Mouse (Mus musculus): ENCODE data around the gene Antxr2. TPM values are rescaled to one million over a fixed set of nuclear protein-coding genes. Genes with fewer than 3 reads are reported as not detected.

Antxr2 gene
- polyA plus RNA-seq, 1 experiment from 2014 or later: 22.2 TPM

GRCm38 (mm10) chr5:98016247-98017203, 14.3 kb downstream of the Antxr2 start:
- H3K27ac ChIP-seq (ENCODE audit: low read length): no peak overlapping the region
- no peak for ATAC-seq (ENCODE audit: insufficient number of reproducible peaks, insufficient read depth, low FRiP score, low read depth)
- H3K4me2 ChIP-seq (replicated peaks; ENCODE audit: low read depth, low read length): no peak overlapping the region
- no peaks in the 10 kb centered on the region for H3K9me3 ChIP-seq (ENCODE audit: control insufficient read depth, low read depth, low read length)
- no peak overlapping the region for H3K9ac ChIP-seq (replicated peaks; ENCODE audit: low read depth, low read length)
- H3K4me1 ChIP-seq (ENCODE audit: control insufficient read depth, insufficient read depth, low read length): no peaks in the 10 kb centered on the region
- H3K4me3 ChIP-seq (ENCODE audit: low read depth, low read length): no peak overlapping the region
- WGBS: 84% methylated on average over 20 of the region's 20 CpGs
- peaks cover 6% of the 10 kb centered on the region for H3K36me3 ChIP-seq (ENCODE audit: control insufficient read depth, insufficient read depth, low read length)
- H3K27me3 ChIP-seq (ENCODE audit: control insufficient read depth, insufficient read depth, low read length): no peaks in the 10 kb centered on the region

GRCm38 (mm10) chr5:98005751-98006150, 25.1 kb downstream of the Antxr2 start:
- H3K4me3 ChIP-seq (ENCODE audit: low read depth, low read length): no peak overlapping the region
- H3K9me3 ChIP-seq (ENCODE audit: control insufficient read depth, low read depth, low read length): no peaks in the 10 kb centered on the region
- H3K27ac ChIP-seq (ENCODE audit: low read length): no peak overlapping the region
- H3K36me3 ChIP-seq (ENCODE audit: control insufficient read depth, insufficient read depth, low read length): peaks cover 3% of the 10 kb centered on the region; the same call in 1 of the 2 replicates
- no peaks in the 10 kb centered on the region for H3K4me1 ChIP-seq (ENCODE audit: control insufficient read depth, insufficient read depth, low read length)
- ATAC-seq (ENCODE audit: insufficient number of reproducible peaks, insufficient read depth, low FRiP score, low read depth): no peak
- H3K27me3 ChIP-seq (ENCODE audit: control insufficient read depth, insufficient read depth, low read length): no peaks in the 10 kb centered on the region
- no peak overlapping the region for H3K9ac ChIP-seq (replicated peaks; ENCODE audit: low read depth, low read length)
- no peak overlapping the region for H3K4me2 ChIP-seq (replicated peaks; ENCODE audit: low read depth, low read length)
- WGBS: 97% methylated on average over 8 of the region's 8 CpGs

- H3K27ac ChIP-seq (ENCODE audit: low read length): no peak overlapping the region
- H3K4me1 ChIP-seq (ENCODE audit: control insufficient read depth, insufficient read depth, low read length): no peaks in the 10 kb centered on the region
- 0 out of 2 replicates have a peak, but pooled peaks cover 3% of the 10 kb centered on the region for H3K36me3 ChIP-seq (ENCODE audit: control insufficient read depth, insufficient read depth, low read length)
- H3K4me3 ChIP-seq (ENCODE audit: low read depth, low read length): no peak overlapping the region
- 74% methylated on average over 2 of the region's 2 CpGs for WGBS
- H3K9ac ChIP-seq (replicated peaks; ENCODE audit: low read depth, low read length): no peak overlapping the region
- H3K4me2 ChIP-seq (replicated peaks; ENCODE audit: low read depth, low read length): no peak overlapping the region
- H3K9me3 ChIP-seq (ENCODE audit: control insufficient read depth, low read depth, low read length): no peaks in the 10 kb centered on the region
- no peak for ATAC-seq (ENCODE audit: insufficient number of reproducible peaks, insufficient read depth, low FRiP score, low read depth)
- H3K27me3 ChIP-seq (ENCODE audit: control insufficient read depth, insufficient read depth, low read length): no peaks in the 10 kb centered on the region
Observed at GRCm38 (mm10) chr5:97999261-97999824, 31.5 kb downstream of the Antxr2 start.

GRCm38 (mm10) chr5:97996500-97997176, 34.2 kb downstream of the Antxr2 start:
- Histone ChIP-seq H3K4me1 (ENCODE audit: control insufficient read depth, insufficient read depth, low read length) (no peaks in the 10 kb centered on the region), H3K27ac (ENCODE audit: low read length) (no peak overlapping the region)
- 69% methylated on average over 6 of the region's 6 CpGs for WGBS

GRCm38 (mm10) chr5:97995881-97996280, 35.0 kb downstream of the Antxr2 start:
- H3K27me3 ChIP-seq (ENCODE audit: control insufficient read depth, insufficient read depth, low read length): no peaks in the 10 kb centered on the region
- ATAC-seq (ENCODE audit: insufficient number of reproducible peaks, insufficient read depth, low FRiP score, low read depth): no peak; the same call in 1 of the 2 replicates
- WGBS: 63% methylated on average over 4 of the region's 4 CpGs

More at GRCm38 (mm10) chr5:97996500-97997176, 34.2 kb downstream of the Antxr2 start:
- ATAC-seq (ENCODE audit: insufficient number of reproducible peaks, insufficient read depth, low FRiP score, low read depth): no peak
- Histone ChIP-seq H3K4me2 (replicated peaks; ENCODE audit: low read depth, low read length) (no peak overlapping the region), H3K9ac (replicated peaks; ENCODE audit: low read depth, low read length) (no peak overlapping the region), H3K4me3 (ENCODE audit: low read depth, low read length) (no peak overlapping the region), H3K36me3 (ENCODE audit: control insufficient read depth, insufficient read depth, low read length) (no peaks in the 10 kb centered on the region), H3K9me3 (ENCODE audit: control insufficient read depth, low read depth, low read length) (no peaks in the 10 kb centered on the region), H3K27me3 (ENCODE audit: control insufficient read depth, insufficient read depth, low read length) (no peaks in the 10 kb centered on the region)

GRCm38 (mm10) chr5:97986656-97987294, 44.1 kb downstream of the Antxr2 start:
- H3K9me3 ChIP-seq (ENCODE audit: control insufficient read depth, low read depth, low read length): no peaks in the 10 kb centered on the region
- no peak for ATAC-seq (ENCODE audit: insufficient number of reproducible peaks, insufficient read depth, low FRiP score, low read depth)
- no peaks in the 10 kb centered on the region for H3K4me1 ChIP-seq (ENCODE audit: control insufficient read depth, insufficient read depth, low read length)
- no peaks in the 10 kb centered on the region; the same call in 1 of the 2 replicates for H3K36me3 ChIP-seq (ENCODE audit: control insufficient read depth, insufficient read depth, low read length)
- 86% methylated on average over 4 of the region's 4 CpGs for WGBS
- no peak overlapping the region for H3K4me2 ChIP-seq (replicated peaks; ENCODE audit: low read depth, low read length)
- H3K27me3 ChIP-seq (ENCODE audit: control insufficient read depth, insufficient read depth, low read length): no peaks in the 10 kb centered on the region
- no peak overlapping the region for H3K9ac ChIP-seq (replicated peaks; ENCODE audit: low read depth, low read length)
- no peak overlapping the region for H3K4me3 ChIP-seq (ENCODE audit: low read depth, low read length)
- no peak overlapping the region for H3K27ac ChIP-seq (ENCODE audit: low read length)

More at GRCm38 (mm10) chr5:97995881-97996280, 35.0 kb downstream of the Antxr2 start:
- Histone ChIP-seq H3K4me1 (ENCODE audit: control insufficient read depth, insufficient read depth, low read length) (no peaks in the 10 kb centered on the region), H3K9ac (replicated peaks; ENCODE audit: low read depth, low read length) (no peak overlapping the region), H3K4me3 (ENCODE audit: low read depth, low read length) (no peak overlapping the region), H3K27ac (ENCODE audit: low read length) (no peak overlapping the region), H3K9me3 (ENCODE audit: control insufficient read depth, low read depth, low read length) (no peaks in the 10 kb centered on the region), H3K4me2 (replicated peaks; ENCODE audit: low read depth, low read length) (no peak overlapping the region), H3K36me3 (ENCODE audit: control insufficient read depth, insufficient read depth, low read length) (no peaks in the 10 kb centered on the region)

GRCm38 (mm10) chr5:97983375-97983774, 47.5 kb downstream of the Antxr2 start:
- no peaks in the 10 kb centered on the region; the same call in 1 of the 2 replicates for H3K36me3 ChIP-seq (ENCODE audit: control insufficient read depth, insufficient read depth, low read length)
- H3K27ac ChIP-seq (ENCODE audit: low read length): no peak overlapping the region
- H3K9ac ChIP-seq (replicated peaks; ENCODE audit: low read depth, low read length): no peak overlapping the region
- no peaks in the 10 kb centered on the region for H3K9me3 ChIP-seq (ENCODE audit: control insufficient read depth, low read depth, low read length)
- no peak overlapping the region for H3K4me2 ChIP-seq (replicated peaks; ENCODE audit: low read depth, low read length)
- no peak overlapping the region for H3K4me3 ChIP-seq (ENCODE audit: low read depth, low read length)
- WGBS: 95% methylated on average over 9 of the region's 9 CpGs
- ATAC-seq (ENCODE audit: insufficient number of reproducible peaks, insufficient read depth, low FRiP score, low read depth): no peak
- H3K4me1 ChIP-seq (ENCODE audit: control insufficient read depth, insufficient read depth, low read length): peaks cover 4% of the 10 kb centered on the region; the same call in 1 of the 2 replicates
- H3K27me3 ChIP-seq (ENCODE audit: control insufficient read depth, insufficient read depth, low read length): no peaks in the 10 kb centered on the region

- peaks cover 4% of the 10 kb centered on the region; the same call in 1 of the 2 replicates for H3K4me1 ChIP-seq (ENCODE audit: control insufficient read depth, insufficient read depth, low read length)
- 0 out of 2 replicates have a peak overlapping the region, but pooled peaks have one; percentile 10 for H3K27ac ChIP-seq (ENCODE audit: low read length)
- no peaks in the 10 kb centered on the region; the same call in 1 of the 2 replicates for H3K36me3 ChIP-seq (ENCODE audit: control insufficient read depth, insufficient read depth, low read length)
- no peaks in the 10 kb centered on the region for H3K27me3 ChIP-seq (ENCODE audit: control insufficient read depth, insufficient read depth, low read length)
- H3K4me2 ChIP-seq (replicated peaks; ENCODE audit: low read depth, low read length): no peak overlapping the region; the same call in 1 of the 2 replicates
- peak; percentile 18; the same call in 1 of the 2 replicates for ATAC-seq (ENCODE audit: insufficient number of reproducible peaks, insufficient read depth, low FRiP score, low read depth)
- no peaks in the 10 kb centered on the region for H3K9me3 ChIP-seq (ENCODE audit: control insufficient read depth, low read depth, low read length)
- no peak overlapping the region for H3K9ac ChIP-seq (replicated peaks; ENCODE audit: low read depth, low read length)
- H3K4me3 ChIP-seq (ENCODE audit: low read depth, low read length): no peak overlapping the region
- WGBS: 52% methylated on average over 14 of the region's 14 CpGs
Observed at GRCm38 (mm10) chr5:97980472-97980871, 50.4 kb downstream of the Antxr2 start.
